Mouse (Mus musculus) lung, adult 2 months (tissue): Measurements from ENCODE around the gene Lrrc3c. TPM values are rescaled to one million over a fixed set of nuclear protein-coding genes. Genes with fewer than 3 reads are reported as not detected.

Source experiments
- DNase-seq: peaks from one replicate; pipeline ENCODE4 v3.0.0; 2022
- H3K4me1 ChIP-seq: fragments of 200-500 bp; 2 replicates; pipeline ENCODE4 v1.6.1; 2011; ENCODE audit warnings: low read length; ENCODE audit not compliant: control insufficient read depth, insufficient read depth
- H3K4me3 ChIP-seq: fragments of 200-500 bp; replicated peaks from 2 replicates; pipeline ENCODE3; 2011; ENCODE audit warnings: low read depth, mild to moderate bottlenecking, control low read depth, low read length; ENCODE audit errors: extremely low read depth
- CTCF ChIP-seq: fragments of 200-500 bp; IDR thresholded peaks from 2 replicates; pipeline ENCODE4 v1.5.1; 2011; ENCODE audit warnings: mild to moderate bottlenecking, low read length, control low read depth; ENCODE audit not compliant: insufficient read depth
- POLR2A ChIP-seq: fragments of 200-500 bp; IDR thresholded peaks from 2 replicates; pipeline ENCODE4 v1.6.1; 2011; ENCODE audit warnings: low read depth, mild to moderate bottlenecking, control low read depth, low read length, borderline replicate concordance; ENCODE audit errors: extremely low read depth
- WGBS: fragments of 180-500 bp; shearing (Covaris S2); methylation state at CpG from one replicate; pipeline ENCODE4 v1.1.7; 2018; 5-methylcytosine and 5-hydroxymethylcytosine counted together
- polyA plus RNA-seq: library from polyadenylated mRNA; depleted of rRNA; stranded (reverse); fragments of >200 nt; gene quantifications from 2 replicates; pipeline ENCODE4 v1.2.3, GENCODE M21; 2012

The Lrrc3c gene
- polyA plus RNA-seq, 1 experiment = not detected

- TF ChIP-seq CTCF (no peak), POLR2A (no peak)
- DNase-seq = no peak
- WGBS = 77% methylated on average over 6 of the region's 6 CpGs
- H3K4me1 ChIP-seq = no peaks in the 10 kb centered on the region
- H3K4me3 ChIP-seq = no peak overlapping the region
These were observed 28.6 kb upstream of the Lrrc3c start for GRCm38 (mm10) chr11:98569461-98569860.

DNA sequence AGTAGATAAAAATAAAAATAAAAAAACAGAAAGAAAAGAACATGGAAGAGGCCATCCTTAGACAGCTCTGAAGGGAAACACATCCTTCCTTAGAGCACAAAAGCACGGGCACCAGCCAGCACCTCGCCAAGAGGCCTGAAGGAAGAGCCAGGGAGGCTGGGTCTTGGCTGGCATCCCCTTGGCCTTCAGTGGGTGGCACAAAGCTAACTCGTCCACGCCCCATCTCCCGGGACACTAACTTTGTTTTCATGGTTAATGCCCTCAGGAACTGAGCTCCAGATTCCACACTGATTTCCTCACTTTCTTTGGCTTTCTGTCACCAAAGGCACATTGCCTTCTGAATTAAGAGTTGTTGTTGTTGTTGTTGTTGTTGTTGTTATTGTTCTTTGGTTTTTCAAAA is 20.3 kb upstream of the Lrrc3c start:
- no peaks in the 10 kb centered on the region for H3K4me1 ChIP-seq
- TF ChIP-seq POLR2A (no peak), CTCF (no peak)
- H3K4me3 ChIP-seq = no peak overlapping the region
- 62% methylated on average over 5 of the region's 5 CpGs for WGBS
- DNase-seq = no peak

- 60% methylated on average over 16 of the region's 16 CpGs for WGBS
- no peak for DNase-seq
- no peak overlapping the region for H3K4me3 ChIP-seq
- no peaks in the 10 kb centered on the region for H3K4me1 ChIP-seq
- TF ChIP-seq POLR2A (no peak), CTCF (no peak)
These were observed 17.6 kb upstream of the Lrrc3c start for GRCm38 (mm10) chr11:98580301-98581121.

- TF ChIP-seq POLR2A = no peak
- no peak for TF ChIP-seq CTCF
- H3K4me3 ChIP-seq = no peak overlapping the region
- 0 out of 2 replicates have a peak, but pooled peaks cover 4% of the 10 kb centered on the region for H3K4me1 ChIP-seq
- 70% methylated on average over 17 of the region's 17 CpGs for WGBS
- no peak for DNase-seq
These were observed 16.6 kb upstream of the Lrrc3c start for GRCm38 (mm10) chr11:98581286-98582029.

GRCm38 (mm10) chr11:98582030-98582388 is 16.1 kb upstream of the Lrrc3c start:
- H3K4me3 ChIP-seq = no peak overlapping the region
- TF ChIP-seq POLR2A (no peak), CTCF (no peak)
- 80% methylated on average over 8 of the region's 8 CpGs for WGBS

GRCm38 (mm10) chr11:98582551-98583264 is 15.4 kb upstream of the Lrrc3c start:
- Histone ChIP-seq H3K4me3 (no peak overlapping the region), H3K4me1 (peaks cover 7% of the 10 kb centered on the region; the same call in 1 of the 2 replicates)
- WGBS = 83% methylated on average over 12 of the region's 12 CpGs
- no peak for DNase-seq
- no peak for TF ChIP-seq CTCF
- TF ChIP-seq POLR2A = no peak

More at GRCm38 (mm10) chr11:98582030-98582388, 16.1 kb upstream of the Lrrc3c start:
- H3K4me1 ChIP-seq = 0 out of 2 replicates have a peak, but pooled peaks cover 5% of the 10 kb centered on the region
- DNase-seq = no peak

- H3K4me3 ChIP-seq = no peak overlapping the region
- H3K4me1 ChIP-seq = peaks cover 8% of the 10 kb centered on the region; the same call in 1 of the 2 replicates
- no peak for DNase-seq
- no peak for TF ChIP-seq CTCF
- TF ChIP-seq POLR2A = no peak
- 96% methylated on average over 3 of the region's 3 CpGs for WGBS
These were observed 14.9 kb upstream of the Lrrc3c start for GRCm38 (mm10) chr11:98583265-98583552.

- Histone ChIP-seq H3K4me3 (no peak overlapping the region), H3K4me1 (peaks cover 8% of the 10 kb centered on the region; the same call in 1 of the 2 replicates)
- no peak for DNase-seq
- WGBS = 35% methylated on average over 3 of the region's 3 CpGs
- TF ChIP-seq CTCF = no peak
These were observed 14.5 kb upstream of the Lrrc3c start for GRCm38 (mm10) chr11:98583571-98583970.

DNA sequence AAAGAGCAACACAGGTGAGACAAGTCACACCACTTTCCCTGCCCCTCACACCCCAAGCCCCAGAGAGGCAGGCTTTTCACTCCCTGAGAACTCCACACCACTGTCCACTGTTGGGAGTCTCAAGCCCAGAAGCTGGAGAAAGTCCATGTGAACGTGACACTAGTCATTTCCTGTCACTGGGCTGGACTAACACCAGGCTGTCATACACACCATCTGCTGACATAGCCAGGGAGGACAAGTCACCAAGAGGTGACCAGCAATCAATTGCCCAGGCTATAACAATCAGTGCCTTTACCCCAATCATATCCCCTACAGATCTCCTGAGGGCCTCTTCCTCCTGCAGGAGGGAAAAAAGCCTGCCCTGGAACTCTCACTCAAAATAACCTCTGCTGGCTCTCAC is 13.9 kb upstream of the Lrrc3c start:
- TF ChIP-seq POLR2A (no peak), CTCF (no peak)
- DNase-seq = no peak
- H3K4me1 ChIP-seq = peaks cover 8% of the 10 kb centered on the region; the same call in 1 of the 2 replicates
- WGBS = 43% methylated on average over 1 of the region's 1 CpGs
- no peak overlapping the region for H3K4me3 ChIP-seq
